Mouse (Mus musculus) E14TG2a.4 (cell line): ENCODE measurements around the gene Ctdsp1.

Source experiments
- H3K27me3 ChIP-seq: 2 replicates; pipeline ENCODE4 v1.6.1; 2014; ENCODE audit warnings: low read length, control low read depth; ENCODE audit not compliant: insufficient read depth
- H3K36me3 ChIP-seq: 2 replicates; pipeline ENCODE4 v1.6.1; 2014; ENCODE audit warnings: low read length, control low read depth; ENCODE audit not compliant: insufficient read depth
- H3K4me1 ChIP-seq: replicated peaks from 2 replicates; pipeline ENCODE4 v1.6.1; 2014; ENCODE audit warnings: low read depth, low read length, control low read depth
- H3K4me3 ChIP-seq: replicated peaks from 2 replicates; pipeline ENCODE4 v1.5.1; 2014; ENCODE audit warnings: mild to moderate bottlenecking, low read length
- H3K9me3 ChIP-seq: 2 replicates; pipeline ENCODE4 v1.6.1; 2014; ENCODE audit warnings: low read length, control low read depth
- CTCF ChIP-seq: conservative IDR thresholded peaks from 2 replicates; pipeline ENCODE4 v1.5.1; 2014; ENCODE audit warnings: low read length
- NANOG ChIP-seq: IDR thresholded peaks from 2 replicates; pipeline ENCODE4 v1.6.1; 2014; ENCODE audit warnings: borderline replicate concordance, low read length, mixed read lengths
- POU5F1 ChIP-seq: IDR thresholded peaks from 2 replicates; pipeline ENCODE4 v1.6.1; 2014; ENCODE audit warnings: low read length, borderline replicate concordance

The Ctdsp1 gene

GRCm38 (mm10) chr1:74385531-74385930 lies 5.8 kb upstream of the Ctdsp1 start:
- Histone ChIP-seq H3K4me1 (peaks cover 83% of the 10 kb centered on the region), H3K9me3 (no peaks in the 10 kb centered on the region), H3K4me3 (peak overlapping the region; percentile 29; the same call in 1 of the 2 replicates), H3K36me3 (no peaks in the 10 kb centered on the region), H3K27me3 (peaks cover 38% of the 10 kb centered on the region)
- TF ChIP-seq CTCF, result no peak
- no peak for TF ChIP-seq NANOG
- TF ChIP-seq POU5F1, result no peak

DNA sequence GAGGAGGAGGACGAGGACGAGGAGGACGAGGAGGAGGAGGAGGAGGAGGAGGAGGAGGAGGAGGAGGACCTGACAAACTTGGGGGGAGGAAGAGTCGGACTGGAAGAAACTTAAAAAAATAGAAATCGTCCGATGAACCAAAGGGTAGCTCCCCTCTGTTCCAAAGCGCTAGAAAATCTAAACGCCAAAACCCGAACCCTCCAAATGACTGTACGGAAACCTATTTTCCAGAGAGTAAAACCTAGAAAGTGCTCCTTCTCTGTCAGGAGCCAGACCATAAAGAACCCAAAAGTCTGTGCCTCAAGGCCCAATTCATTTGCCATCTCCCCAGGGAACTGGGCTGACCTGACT lies 5.0 kb upstream of the Ctdsp1 start:
- H3K4me1 ChIP-seq, result peaks cover 82% of the 10 kb centered on the region

DNA sequence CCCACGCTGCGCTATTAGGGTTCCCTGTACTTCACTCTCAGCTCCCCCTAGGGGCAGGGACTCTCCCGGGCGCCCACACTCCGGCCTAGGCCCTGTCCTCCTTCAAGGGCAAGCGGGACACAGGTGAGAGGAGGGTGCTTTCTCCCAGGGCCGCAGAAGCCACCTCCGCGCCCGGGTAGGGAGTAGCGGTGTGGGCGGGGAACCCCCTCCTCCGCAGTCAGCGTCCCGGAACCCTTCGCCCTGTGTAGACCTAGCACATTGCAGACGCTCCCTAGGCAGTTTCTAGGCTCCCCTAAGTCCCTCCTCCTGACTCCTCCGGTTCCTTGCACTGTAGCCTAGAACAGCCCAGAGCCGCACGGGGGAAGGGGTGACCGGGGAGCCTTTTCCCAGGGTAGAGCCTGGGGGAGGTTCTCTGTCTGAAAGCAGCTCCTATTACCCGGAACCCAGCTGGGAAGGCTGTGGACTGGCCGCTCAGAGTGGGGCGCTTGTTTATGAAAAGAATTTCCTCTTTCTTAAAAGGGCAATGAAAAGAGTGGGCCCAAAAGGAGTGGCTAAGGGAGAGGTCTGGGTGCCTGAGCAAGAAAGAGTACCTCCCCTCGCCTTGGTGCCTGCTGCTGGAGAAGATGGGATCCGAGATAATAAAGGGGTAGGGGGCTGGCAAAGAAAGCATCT lies 4.5 kb upstream of the Ctdsp1 start:
- H3K9me3 ChIP-seq, result no peaks in the 10 kb centered on the region
- no peaks in the 10 kb centered on the region for H3K36me3 ChIP-seq
- H3K27me3 ChIP-seq, result peaks cover 35% of the 10 kb centered on the region
- peaks cover 77% of the 10 kb centered on the region for H3K4me1 ChIP-seq
- TF ChIP-seq CTCF, result no peak; the same call in 1 of the 2 replicates
- TF ChIP-seq NANOG, result no peak
- no peak for TF ChIP-seq POU5F1
- peak overlapping the region; percentile 76 for H3K4me3 ChIP-seq

More for the DNA sequence above, 5.0 kb upstream of the Ctdsp1 start:
- peaks cover 38% of the 10 kb centered on the region for H3K27me3 ChIP-seq
- H3K9me3 ChIP-seq, result no peaks in the 10 kb centered on the region
- H3K4me3 ChIP-seq, result peak overlapping the region; percentile 76
- no peaks in the 10 kb centered on the region for H3K36me3 ChIP-seq
- no peak for TF ChIP-seq CTCF
- no peak for TF ChIP-seq NANOG
- no peak for TF ChIP-seq POU5F1

GRCm38 (mm10) chr1:74387386-74387988 lies 3.8 kb upstream of the Ctdsp1 start:
- Histone ChIP-seq H3K4me3 (peak overlapping the region; percentile 76), H3K4me1 (peaks cover 77% of the 10 kb centered on the region), H3K36me3 (no peaks in the 10 kb centered on the region), H3K27me3 (peaks cover 31% of the 10 kb centered on the region), H3K9me3 (no peaks in the 10 kb centered on the region)
- TF ChIP-seq CTCF (no peak), NANOG (no peak), POU5F1 (no peak)

DNA sequence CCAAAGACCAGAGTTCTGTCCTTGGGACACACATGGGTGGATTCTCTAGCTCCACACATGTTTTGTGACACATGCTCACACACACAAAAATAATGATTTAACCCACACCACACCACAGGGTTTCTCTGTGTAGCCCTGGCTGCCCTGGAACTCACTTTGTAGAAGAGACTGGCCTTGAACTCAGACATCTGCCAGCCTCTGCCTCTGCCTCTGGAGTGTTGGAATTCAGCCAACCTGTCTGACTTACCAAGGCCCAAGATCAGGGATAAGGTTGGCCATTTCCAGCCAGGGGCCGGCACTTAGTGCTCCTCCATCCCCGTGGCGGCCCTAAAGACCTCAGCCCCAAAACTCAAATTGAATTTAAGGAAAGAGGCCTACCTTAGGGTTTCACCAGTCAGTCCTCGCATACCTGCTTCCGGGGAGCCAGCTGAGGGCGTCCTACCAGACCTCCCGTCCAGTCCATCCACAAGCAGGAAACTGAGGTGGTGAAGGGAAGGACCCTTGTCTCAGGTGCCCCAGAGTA lies 2.9 kb upstream of the Ctdsp1 start:
- H3K9me3 ChIP-seq, result no peaks in the 10 kb centered on the region
- no peaks in the 10 kb centered on the region for H3K36me3 ChIP-seq
- peaks cover 31% of the 10 kb centered on the region for H3K27me3 ChIP-seq
- no peak overlapping the region for H3K4me3 ChIP-seq
- H3K4me1 ChIP-seq, result peaks cover 77% of the 10 kb centered on the region
- TF ChIP-seq POU5F1, result no peak
- no peak for TF ChIP-seq NANOG
- no peak for TF ChIP-seq CTCF

- Histone ChIP-seq H3K9me3 (no peaks in the 10 kb centered on the region), H3K4me3 (peak overlapping the region; percentile 89), H3K4me1 (peaks cover 78% of the 10 kb centered on the region), H3K36me3 (peaks cover 13% of the 10 kb centered on the region), H3K27me3 (peaks cover 19% of the 10 kb centered on the region)
- no peak for TF ChIP-seq NANOG
- no peak for TF ChIP-seq CTCF
- no peak for TF ChIP-seq POU5F1
Measured at GRCm38 (mm10) chr1:74389831-74390286, 1.4 kb upstream of the Ctdsp1 start.

GRCm38 (mm10) chr1:74390287-74390906 lies 912 bp upstream of the Ctdsp1 start:
- peaks cover 16% of the 10 kb centered on the region for H3K27me3 ChIP-seq
- H3K9me3 ChIP-seq, result no peaks in the 10 kb centered on the region
- H3K4me3 ChIP-seq, result peak overlapping the region; percentile 89
- no peak for TF ChIP-seq NANOG
- TF ChIP-seq CTCF, result peak; percentile 89
- peaks cover 78% of the 10 kb centered on the region for H3K4me1 ChIP-seq
- H3K36me3 ChIP-seq, result peaks cover 18% of the 10 kb centered on the region

DNA sequence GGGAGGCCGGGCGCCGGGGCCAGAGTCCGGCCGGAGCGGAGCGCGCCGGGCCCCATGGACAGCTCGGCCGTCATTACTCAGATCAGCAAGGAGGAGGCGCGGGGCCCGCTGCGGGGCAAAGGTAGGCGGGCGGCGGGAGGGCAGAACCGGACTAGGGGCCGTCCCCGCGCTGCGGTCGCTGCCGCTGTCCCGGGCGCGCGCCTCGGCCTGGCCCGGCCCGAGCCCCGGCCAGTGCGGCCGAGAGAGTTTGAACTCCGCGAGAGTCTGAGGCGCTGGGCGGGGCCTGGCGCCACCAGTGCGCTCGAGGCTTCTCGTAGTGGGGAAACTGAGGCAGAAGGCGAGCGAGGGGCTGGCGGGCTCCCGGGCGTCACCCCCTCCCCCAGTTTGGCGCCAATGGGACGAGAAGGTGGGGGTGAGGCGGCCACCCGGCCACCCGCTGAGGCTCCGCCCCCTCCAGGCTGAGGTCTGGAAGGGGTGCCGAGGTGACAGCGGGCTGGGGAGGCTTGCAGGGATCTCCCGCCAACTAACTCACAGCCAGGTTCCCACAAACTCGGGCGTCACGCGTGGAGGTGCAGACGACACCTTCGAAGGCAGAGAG lies 634 bp downstream of the Ctdsp1 start:
- H3K9me3 ChIP-seq, result no peaks in the 10 kb centered on the region
- H3K4me1 ChIP-seq, result peaks cover 85% of the 10 kb centered on the region
- peaks cover 17% of the 10 kb centered on the region for H3K27me3 ChIP-seq
- no peak for TF ChIP-seq NANOG
- H3K4me3 ChIP-seq, result peak overlapping the region; percentile 89
- peaks cover 19% of the 10 kb centered on the region for H3K36me3 ChIP-seq

DNA sequence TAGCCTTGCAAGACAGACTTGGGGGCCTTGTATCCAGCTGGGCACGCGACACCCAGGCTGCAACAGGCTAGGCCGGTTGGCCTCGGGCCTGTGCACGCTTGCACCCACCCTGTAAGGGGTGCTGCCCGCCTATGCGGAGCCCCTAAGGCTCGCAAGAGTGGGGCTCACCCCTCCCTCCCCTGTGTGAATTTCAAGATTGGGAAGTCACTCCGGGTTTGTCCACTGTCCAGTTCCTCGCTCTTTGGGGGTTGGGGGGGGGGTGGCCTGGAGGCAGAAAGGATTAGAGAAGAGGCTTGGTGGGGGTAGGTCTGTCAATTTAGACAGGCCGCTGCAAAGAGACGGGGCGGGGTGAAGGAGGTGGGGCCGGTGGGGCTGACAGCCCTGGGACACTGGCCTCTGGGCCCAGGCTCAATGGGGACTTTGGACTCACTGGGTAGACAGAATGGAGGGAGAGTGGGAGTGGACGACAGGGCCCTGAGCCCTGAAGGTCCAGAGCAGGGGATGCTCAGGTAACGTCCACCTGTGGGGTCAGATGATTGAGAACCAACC lies 1.2 kb downstream of the Ctdsp1 start:
- TF ChIP-seq POU5F1 (no peak), CTCF (no peak), NANOG (no peak)

More for the DNA sequence above, 1.2 kb downstream of the Ctdsp1 start:
- Histone ChIP-seq H3K4me1 (peaks cover 82% of the 10 kb centered on the region), H3K4me3 (peak overlapping the region; percentile 89), H3K36me3 (peaks cover 19% of the 10 kb centered on the region), H3K9me3 (no peaks in the 10 kb centered on the region), H3K27me3 (peaks cover 17% of the 10 kb centered on the region)
